22 mouse cellular contexts compared by ENCODE assay signal in genomic region chr10:107867414-107867813, GRCm38 (mm10). TPM values are rescaled to one million over a fixed set of nuclear protein-coding genes. Genes with fewer than 3 reads are reported as not detected.
"Had no signal": no experiment of that assay in that cellular context is flagged by ENCODE, and none has a peak within 500 bp of the region (broad histone marks: within the 10 kb centered on the region; RNA-seq: fewer than 3 reads in every experiment).

No protein-coding gene starts in this region.

- H3K27ac ChIP-seq: liver, embryonic 13.5 days; liver, embryonic 15.5 days; lung, embryonic 15.5 days; macrophage; midbrain, embryonic 12.5 days; neural tube, embryonic 12.5 days had no signal

- H3K4me1 ChIP-seq: liver, embryonic 13.5 days; liver, embryonic 15.5 days; megakaryocyte, embryonic 14.5 days; midbrain, embryonic 12.5 days; neural tube, embryonic 12.5 days had no signal

- H3K9ac ChIP-seq: liver, embryonic 13.5 days; liver, embryonic 15.5 days; liver, postnatal 0 days; lung, embryonic 15.5 days; midbrain, embryonic 12.5 days; neural tube, embryonic 12.5 days had no signal

- H3K4me3 ChIP-seq: liver, embryonic 13.5 days; liver, embryonic 15.5 days; lung, embryonic 15.5 days; megakaryocyte, embryonic 14.5 days; midbrain, embryonic 12.5 days; neural tube, embryonic 12.5 days had no signal

- H3K36me3 ChIP-seq: liver, embryonic 13.5 days; liver, embryonic 15.5 days; lung, embryonic 15.5 days; midbrain, embryonic 12.5 days; neural tube, embryonic 12.5 days had no signal

- H3K9me3 ChIP-seq: liver, embryonic 13.5 days; liver, embryonic 15.5 days; lung, embryonic 15.5 days; megakaryocyte, embryonic 14.5 days; midbrain, embryonic 12.5 days; neural tube, embryonic 12.5 days had no signal

- DNase-seq: liver, embryonic 13.5 days; liver, postnatal 0 days; lung, adult 2 months; lung, postnatal 14 days; lung, postnatal 36 days; midbrain, embryonic 14.5 days; right cerebral cortex, postnatal 14 days; right cerebral cortex, postnatal 4 days; spleen, adult 18-20 months; thymus, adult 18-20 months; thymus, postnatal 14 days; thymus, postnatal 36 days had no signal

- H3K4me2 ChIP-seq: liver, embryonic 13.5 days; liver, embryonic 15.5 days; lung, embryonic 15.5 days; midbrain, embryonic 12.5 days; neural tube, embryonic 12.5 days had no signal

- H3K27me3 ChIP-seq: liver, embryonic 13.5 days; liver, embryonic 15.5 days; lung, embryonic 15.5 days; megakaryocyte, embryonic 14.5 days; midbrain, embryonic 12.5 days; neural tube, embryonic 12.5 days had no signal

- ATAC-seq: liver, postnatal 0 days; lung, postnatal 0 days; midbrain, embryonic 16.5 days had no signal

RNA-seq across cellular contexts. Expression of gene Otogl, which starts 44.5 kb away (rescaled TPM):
- total RNA-seq: monocyte, adult 5-6 weeks; neutrophil, adult 5-6 weeks had no signal
- polyA plus RNA-seq: liver, postnatal 0 days; macrophage; midbrain, embryonic 12.5 days had no signal
